Mouse (Mus musculus) left cerebral cortex, postnatal 4 days (tissue): ENCODE data around the gene Hist1h1b. TPM values are rescaled to one million over a fixed set of nuclear protein-coding genes. Genes with fewer than 3 reads are reported as not detected.
"Not testable (repeated sequence)": the region's sequence is repeated elsewhere in the genome, so short reads cannot be mapped to it uniquely, and the experiment has no call there.

ENCODE experiments used
- DNase-seq: peaks from one replicate; pipeline ENCODE4 v3.0.0-alpha.2; 2022
- intact Hi-C: fragments of 180-260 bp; cut with DNase I; formaldehyde crosslinking; loops from one replicate; pipeline ENCODE4 v1.15.1; 2025
- total RNA-seq, 2 experiments: library from RNA; stranded (reverse); gene quantifications; 2 replicates each; pipeline ENCODE4 v1.2.3; 2021

Hist1h1b gene
- 10 to 100 TPM; 55.3 to 56.6 TPM for total RNA-seq

DNA sequence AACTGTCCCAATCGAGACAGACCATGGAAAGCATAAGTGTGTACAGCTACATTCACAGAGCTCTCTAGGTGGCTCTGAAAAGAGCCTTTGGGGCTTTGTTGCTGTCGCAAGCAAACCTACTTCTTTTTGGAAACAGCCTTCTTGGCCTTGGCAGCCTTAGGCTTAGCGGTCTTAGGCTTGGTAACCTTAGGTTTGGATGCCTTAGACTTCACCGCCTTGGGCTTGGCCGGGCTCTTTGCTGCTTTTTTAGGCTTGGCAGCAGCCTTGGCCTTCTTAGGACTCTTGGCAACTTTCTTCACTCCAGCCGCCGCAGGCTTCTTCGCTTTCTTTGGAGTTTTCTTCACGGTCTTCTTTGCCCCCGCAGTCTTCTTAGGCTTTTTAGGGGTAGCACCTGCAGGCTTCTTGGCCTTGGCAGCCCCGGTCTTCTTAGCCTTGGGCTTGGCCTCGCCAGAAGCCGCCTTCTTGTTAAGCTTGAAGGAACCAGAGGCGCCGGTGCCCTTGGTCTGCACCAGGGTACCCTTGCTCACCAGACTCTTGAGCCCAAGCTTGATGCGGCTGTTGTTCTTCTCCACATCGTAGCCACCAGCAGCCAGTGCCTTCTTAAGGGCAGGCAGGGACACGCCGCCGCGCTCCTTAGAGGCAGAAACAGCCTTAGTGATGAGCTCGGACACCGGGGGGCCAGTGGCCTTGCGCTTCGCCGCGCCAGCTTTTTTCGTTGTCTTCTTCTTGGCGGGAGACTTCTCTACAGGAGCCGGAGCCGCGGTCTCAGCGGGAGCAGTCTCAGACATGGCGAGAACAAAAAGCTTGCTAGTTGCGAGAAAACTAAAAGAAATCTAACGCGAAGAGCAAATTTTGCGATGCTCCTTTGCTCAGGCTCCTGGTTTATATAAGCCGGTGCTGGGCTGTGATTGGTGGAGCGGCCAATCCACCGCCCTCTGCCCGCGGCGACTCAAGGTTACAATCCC is at the start of gene Hist1h1b:
Gene Hist1h1b, minus strand, starts transcription at position 859 of the 965 bp plus-strand sequence.
- DNase-seq: peak; percentile 65
- intact Hi-C loops: no loop called here

GRCm38 (mm10) chr13:21828511-21828910 is 48.1 kb upstream of the Hist1h1b start:
- intact Hi-C loops: loop anchor here (10.0 kb wide), 1 partner anchor 196 kb away; no protein-coding TSS in a partner anchor
- no peak for DNase-seq

DNA sequence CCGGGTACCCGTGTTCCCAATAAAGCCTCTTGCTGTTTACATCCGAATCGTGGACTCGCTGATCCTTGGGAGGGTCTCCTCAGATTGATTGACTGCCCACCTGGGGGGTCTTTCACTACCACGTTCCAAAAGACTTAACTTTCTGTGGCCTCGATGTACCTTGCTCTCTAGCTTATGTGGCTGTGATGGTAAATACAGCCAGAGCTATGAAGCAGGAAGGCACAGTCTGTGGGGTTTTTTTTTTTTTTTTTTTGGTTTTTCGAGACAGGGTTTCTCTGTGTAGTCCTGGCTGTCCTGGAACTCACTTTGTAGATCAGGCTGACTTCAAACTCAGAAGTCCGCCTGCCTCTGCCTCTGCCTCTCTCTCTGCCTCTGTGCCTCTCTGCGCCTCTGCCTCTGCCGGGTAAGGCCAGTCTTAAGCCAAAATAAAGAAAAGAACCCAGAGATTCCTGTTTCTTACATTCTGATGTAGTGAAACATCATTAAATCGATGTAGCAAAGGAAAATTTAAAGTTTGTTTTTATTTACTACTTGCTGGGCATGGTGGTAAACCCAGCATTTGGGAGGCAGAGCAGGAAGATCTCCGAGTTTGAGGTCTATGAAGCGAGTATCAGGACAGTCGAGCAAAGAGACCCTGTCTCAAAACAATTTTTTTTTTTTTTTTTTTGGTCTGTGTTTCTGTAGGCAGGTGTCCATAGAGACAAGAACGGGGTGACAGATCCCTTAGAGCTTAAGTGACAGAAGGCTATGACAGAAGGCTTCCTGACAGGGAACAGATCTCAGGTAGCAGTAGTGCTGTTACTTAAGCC is 39.9 kb upstream of the Hist1h1b start:
- not testable (repeated sequence) for DNase-seq
- intact Hi-C loops: loop anchor here (10.0 kb wide), 1 partner anchor 205 kb away; no protein-coding TSS in a partner anchor

DNA sequence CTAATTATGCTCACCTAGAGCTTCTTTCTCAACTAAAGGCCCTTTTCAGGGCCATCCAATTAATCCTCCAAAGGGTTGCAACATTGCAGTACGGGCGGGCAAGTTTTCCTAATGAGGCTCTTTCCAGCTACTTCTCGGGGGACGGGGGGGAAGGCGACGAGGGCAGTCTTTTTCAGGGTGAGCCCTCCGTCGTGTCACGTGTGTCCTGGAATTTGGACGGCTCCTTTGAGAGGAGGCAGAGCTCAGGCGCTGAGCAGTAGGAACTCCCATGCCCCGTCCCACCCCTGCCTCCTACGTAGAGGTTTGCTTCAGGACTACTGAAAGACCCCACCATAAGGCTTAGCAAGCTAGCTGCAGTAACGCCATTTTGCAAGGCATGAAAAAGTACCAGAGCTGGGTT is 31.7 kb upstream of the Hist1h1b start:
- DNase-seq, intact Hi-C loops: not testable (repeated sequence)

DNA sequence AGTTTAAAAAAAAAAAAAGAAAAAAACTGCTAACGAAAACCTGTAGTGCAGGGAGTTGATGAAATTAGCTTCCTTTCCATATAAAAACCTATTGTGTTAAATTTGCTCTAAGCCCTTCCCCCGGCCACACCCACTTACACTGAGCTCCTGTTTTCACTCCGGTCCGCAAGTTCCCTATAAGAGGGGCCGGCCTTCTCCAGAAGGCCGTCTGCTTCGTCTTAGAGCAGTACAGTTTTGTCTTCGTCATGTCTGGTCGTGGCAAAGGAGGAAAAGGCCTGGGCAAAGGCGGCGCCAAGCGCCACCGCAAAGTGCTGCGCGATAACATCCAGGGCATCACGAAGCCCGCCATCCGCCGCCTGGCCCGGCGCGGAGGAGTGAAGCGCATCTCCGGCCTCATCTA is 31.1 kb upstream of the Hist1h1b start, which contains the start of gene Hist1h4m:
Gene Hist1h4m, plus strand, starts transcription at position 208 of the 400 bp plus-strand sequence.
- DNase-seq: peak; percentile 20
- intact Hi-C loops: not testable (repeated sequence)

DNA sequence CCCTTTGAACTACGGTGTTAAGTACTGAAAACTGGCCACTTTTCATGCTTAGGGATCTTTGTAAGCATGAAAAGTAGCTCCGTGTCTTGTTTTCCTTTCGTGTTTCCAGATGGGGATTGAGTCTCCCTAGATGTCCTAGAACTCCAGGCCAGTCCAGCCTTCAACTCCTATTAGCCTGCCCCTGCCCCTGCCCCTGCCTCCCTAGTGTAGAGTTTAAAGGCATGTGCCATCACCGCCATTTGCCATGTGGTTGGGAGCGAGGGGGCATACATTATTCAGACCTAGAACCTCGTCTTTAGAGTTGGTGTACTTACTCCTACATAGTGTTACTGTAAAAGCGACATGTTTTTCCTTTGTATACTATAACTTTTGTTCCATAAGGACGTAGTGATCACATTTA is 30.6 kb upstream of the Hist1h1b start:
- intact Hi-C loops: not testable (repeated sequence)

GRCm38 (mm10) chr13:21810073-21810472 is 29.6 kb upstream of the Hist1h1b start, which contains the start of the genes Hist1h2bq and Hist1h2ao:
TSS of gene Hist1h2bq (minus strand) at chr13:21810197.
TSS of gene Hist1h2ao (plus strand) at chr13:21810465.
- DNase-seq, intact Hi-C loops: not testable (repeated sequence)

More for the DNA sequence above, 30.6 kb upstream of the Hist1h1b start:
- DNase-seq: not testable (repeated sequence)

DNA sequence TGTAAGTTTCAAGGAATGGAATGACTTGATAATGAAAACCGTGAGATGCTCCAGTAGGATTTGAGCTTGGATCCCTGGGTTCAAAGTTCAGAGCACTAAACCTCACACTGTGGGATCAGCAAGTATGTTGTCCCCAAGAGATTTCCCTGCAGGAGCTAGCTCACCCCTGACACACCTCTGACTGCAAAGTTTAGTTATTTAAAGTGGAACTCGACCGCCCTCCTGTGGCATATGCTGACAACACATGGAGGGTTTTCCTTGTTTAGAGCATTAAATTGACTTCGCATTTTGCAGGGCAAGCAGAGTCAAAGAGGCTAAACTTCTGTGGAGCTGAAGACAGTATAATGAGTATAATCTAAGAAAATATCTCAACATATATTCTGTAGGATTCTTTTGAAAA is 22.6 kb upstream of the Hist1h1b start:
- DNase-seq, intact Hi-C loops: not testable (repeated sequence)

GRCm38 (mm10) chr13:21797163-21797562 is 16.7 kb upstream of the Hist1h1b start:
- DNase-seq, intact Hi-C loops: not testable (repeated sequence)

GRCm38 (mm10) chr13:21795584-21795983 is 15.2 kb upstream of the Hist1h1b start:
- no peak for DNase-seq
- intact Hi-C loops: no loop called here

GRCm38 (mm10) chr13:21790601-21791283 is 10.3 kb upstream of the Hist1h1b start:
- DNase-seq: peak; percentile 19
- intact Hi-C loops: no loop called here

GRCm38 (mm10) chr13:21789925-21790324 is 9.5 kb upstream of the Hist1h1b start:
- DNase-seq: no peak
- intact Hi-C loops: no loop called here

DNA sequence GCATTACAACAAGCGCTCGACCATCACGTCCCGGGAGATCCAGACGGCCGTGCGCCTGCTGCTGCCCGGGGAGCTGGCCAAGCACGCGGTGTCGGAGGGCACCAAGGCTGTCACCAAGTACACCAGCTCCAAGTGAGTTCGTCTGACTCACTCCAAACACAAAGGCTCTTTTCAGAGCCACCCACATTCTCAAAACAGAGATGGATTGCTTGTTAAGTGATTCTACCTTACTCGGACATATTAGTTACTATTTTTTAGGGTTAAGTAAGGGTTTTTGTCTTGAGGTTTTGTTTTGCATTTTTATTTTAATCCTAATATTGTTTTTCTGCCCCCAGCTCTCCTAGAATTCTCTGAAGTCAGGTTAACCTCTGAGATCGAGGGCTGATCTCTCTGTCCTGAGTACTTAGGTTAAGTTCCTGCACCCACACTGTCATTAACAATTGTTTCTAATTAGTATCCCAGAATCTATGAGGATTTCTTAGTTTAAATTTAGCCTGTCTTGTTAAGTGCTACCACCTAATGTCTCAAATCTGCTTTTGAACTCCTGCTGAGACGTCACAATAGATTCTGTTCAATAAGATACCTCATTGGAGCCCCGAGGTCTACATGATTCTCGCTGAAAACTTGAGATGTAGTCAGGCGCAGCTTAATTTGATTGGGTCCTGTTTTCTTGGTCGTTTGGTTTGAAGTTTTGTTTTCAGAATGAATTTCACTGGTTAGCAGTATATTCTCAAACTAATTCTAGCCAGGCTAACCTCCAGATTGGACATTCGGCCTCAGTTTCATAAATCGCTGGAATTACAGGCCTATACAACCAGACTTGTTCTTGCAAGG is 7.6 kb upstream of the Hist1h1b start:
- intact Hi-C loops: no loop called here

DNA sequence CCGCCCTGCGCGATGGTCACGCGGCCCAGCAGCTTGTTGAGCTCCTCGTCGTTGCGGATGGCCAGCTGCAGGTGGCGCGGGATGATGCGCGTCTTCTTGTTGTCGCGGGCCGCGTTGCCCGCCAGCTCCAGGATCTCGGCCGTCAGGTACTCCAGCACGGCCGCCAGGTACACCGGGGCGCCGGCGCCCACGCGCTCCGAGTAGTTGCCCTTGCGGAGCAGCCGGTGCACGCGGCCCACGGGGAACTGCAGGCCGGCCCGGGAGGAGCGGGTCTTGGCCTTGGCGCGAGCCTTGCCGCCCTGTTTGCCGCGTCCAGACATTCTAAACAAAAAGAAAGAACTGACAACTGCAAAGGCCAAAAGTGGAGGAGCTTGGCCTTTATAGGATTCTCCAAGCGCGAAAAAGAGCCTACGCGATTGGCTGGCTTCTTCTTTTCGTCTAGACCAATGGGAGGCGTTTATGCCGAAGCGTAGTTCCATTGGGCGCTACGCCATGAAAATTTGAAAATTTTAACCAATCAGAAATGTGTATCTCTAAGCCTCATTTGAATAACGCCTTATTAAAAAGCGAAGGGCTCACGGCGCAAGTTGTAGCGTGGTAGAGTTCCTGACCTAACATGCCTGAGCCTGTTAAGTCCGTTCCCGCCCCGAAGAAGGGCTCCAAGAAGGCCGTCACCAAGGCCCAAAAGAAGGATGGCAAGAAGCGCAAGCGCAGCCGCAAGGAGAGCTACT is 6.6 kb upstream of the Hist1h1b start, which contains the start of the genes Hist1h2an and Hist1h2bp:
Gene Hist1h2an, minus strand, starts transcription at position 320 of the 731 bp plus-strand sequence.
Gene Hist1h2bp, plus strand, starts transcription at position 563 of the 731 bp plus-strand sequence.
- intact Hi-C loops: not testable (repeated sequence)
- DNase-seq: peak; percentile 81

More for the DNA sequence above, 7.6 kb upstream of the Hist1h1b start:
- no peak for DNase-seq

DNA sequence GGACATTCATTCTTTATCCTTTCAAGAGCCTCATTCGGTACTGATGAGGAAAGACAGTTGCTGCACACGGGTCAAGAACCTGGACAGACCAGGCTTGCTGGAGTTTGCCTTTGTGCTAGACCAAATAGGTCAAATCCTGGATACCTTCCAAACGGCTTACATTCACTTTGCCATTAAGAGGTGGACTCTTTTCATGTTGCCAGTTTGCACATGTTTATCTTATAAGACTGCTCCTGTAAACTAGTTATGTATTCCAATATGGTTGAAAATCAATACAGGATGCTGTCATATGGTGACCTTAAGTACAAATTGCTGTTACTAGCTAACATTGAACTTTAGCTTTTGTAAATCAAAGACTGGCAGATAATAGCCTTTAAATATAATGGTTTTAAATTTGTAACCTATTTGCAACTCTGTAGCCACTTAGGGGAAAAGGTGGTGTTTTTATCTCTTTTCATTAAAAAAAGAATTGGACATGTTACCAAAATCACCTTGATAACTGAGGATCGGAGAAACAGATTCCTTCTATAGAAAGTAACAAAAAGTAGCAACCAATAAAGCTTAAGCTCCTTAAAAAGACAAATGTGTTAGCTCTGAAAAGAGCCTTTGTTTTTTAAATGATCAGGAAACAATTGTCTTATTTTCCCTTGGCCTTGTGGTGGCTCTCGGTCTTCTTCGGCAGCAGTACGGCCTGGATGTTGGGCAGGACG is 5.9 kb upstream of the Hist1h1b start:
- DNase-seq: no peak
- intact Hi-C loops: no loop called here

- no peak for DNase-seq
- intact Hi-C loops: no loop called here
These were observed 3.9 kb upstream of the Hist1h1b start for GRCm38 (mm10) chr13:21784311-21784710.

DNA sequence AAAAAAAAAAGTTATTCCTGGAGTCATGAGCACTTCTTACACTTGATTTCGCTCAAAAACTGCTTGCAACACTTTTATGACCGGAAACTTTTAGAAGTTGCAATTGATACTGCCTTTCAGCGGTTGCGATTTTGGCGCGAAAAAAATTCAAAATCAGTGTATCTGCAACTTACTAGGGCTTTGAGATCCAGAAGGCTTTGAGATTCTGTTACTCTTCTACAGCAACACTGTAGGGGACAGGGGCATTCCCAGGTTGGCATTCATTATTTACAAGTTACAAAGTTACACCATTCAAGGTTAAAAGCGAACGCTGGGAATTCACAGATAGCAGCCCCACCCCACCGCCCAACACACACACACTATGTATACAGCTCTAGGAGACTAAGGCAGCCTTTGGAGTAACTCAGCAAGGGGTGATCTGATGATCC is 3.3 kb upstream of the Hist1h1b start:
- peak; percentile 35 for DNase-seq
- intact Hi-C loops: no loop called here

- intact Hi-C loops: no loop called here
These were observed 2.8 kb upstream of the Hist1h1b start, which contains the start of gene Hist1h3i for GRCm38 (mm10) chr13:21783255-21783617. TSS of gene Hist1h3i (minus strand) at chr13:21783370.

More at GRCm38 (mm10) chr13:21783255-21783617, 2.8 kb upstream of the Hist1h1b start, which contains the start of gene Hist1h3i:
- peak; percentile 27 for DNase-seq
